Mouse (Mus musculus): ENCODE data around the gene Bcat1.
"Not testable (repeated sequence)": the region's sequence is repeated elsewhere in the genome, so short reads cannot be mapped to it uniquely, and the experiment has no call there.

The Bcat1 gene

DNA sequence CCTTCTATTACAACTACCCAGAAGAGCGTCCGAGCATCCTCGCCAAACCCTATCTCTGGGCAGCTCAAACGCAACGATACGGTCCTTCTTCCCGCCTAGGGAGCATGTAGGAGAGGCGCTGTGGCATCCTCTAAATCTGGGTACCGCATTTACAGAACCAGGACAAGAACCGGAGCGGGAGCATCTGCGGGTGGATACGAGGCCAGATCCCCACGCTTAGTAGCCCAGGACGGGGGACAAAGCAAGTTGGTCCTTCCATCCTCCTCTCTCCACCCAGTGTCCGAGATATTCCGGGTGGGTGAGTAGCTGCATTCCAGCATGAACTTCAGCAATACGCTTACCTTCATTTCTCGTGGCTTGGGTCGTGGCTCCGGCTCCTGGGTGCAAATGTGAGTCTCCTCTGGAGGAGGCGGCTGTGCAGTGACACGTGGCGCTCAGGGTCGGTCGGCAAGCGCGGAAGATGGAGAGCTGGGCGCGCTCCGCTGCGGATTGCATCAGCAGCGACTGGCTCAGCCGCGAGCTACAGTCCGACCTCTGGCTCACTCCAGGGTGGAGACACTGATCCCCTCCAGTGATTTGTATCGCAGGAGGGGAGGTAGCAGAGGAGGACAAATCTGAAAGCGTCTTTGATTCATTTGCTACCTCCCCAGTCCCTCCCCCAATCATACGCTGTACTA, at the start of gene Bcat1:
Bcat1 (minus strand) TSS at position 637 of the 677 bp plus-strand sequence.
- DNase-seq, result no peak

- no peak for DNase-seq
Measured at GRCm38 (mm10) chr6:145125591-145126113, 49.7 kb upstream of the Bcat1 start.

DNA sequence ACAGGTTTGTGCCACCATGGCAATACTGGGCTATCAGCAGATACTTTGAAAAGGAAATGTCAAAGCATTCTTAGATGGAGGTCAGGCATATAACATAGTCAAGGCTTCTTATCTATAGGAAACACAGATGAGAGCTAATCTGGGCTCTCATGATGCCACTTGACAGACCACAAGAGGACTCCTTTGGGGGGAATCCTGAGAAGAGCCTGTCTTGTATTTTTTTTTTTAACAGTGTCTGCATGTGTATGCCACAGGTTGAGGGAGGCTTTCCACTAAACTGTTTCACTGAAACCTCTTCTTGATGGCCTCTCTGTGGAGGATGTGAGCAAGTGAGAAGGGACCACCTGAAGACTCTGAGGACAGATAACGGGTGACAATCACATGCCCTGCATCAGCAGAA, 48.6 kb upstream of the Bcat1 start:
- DNase-seq, result no peak

DNA sequence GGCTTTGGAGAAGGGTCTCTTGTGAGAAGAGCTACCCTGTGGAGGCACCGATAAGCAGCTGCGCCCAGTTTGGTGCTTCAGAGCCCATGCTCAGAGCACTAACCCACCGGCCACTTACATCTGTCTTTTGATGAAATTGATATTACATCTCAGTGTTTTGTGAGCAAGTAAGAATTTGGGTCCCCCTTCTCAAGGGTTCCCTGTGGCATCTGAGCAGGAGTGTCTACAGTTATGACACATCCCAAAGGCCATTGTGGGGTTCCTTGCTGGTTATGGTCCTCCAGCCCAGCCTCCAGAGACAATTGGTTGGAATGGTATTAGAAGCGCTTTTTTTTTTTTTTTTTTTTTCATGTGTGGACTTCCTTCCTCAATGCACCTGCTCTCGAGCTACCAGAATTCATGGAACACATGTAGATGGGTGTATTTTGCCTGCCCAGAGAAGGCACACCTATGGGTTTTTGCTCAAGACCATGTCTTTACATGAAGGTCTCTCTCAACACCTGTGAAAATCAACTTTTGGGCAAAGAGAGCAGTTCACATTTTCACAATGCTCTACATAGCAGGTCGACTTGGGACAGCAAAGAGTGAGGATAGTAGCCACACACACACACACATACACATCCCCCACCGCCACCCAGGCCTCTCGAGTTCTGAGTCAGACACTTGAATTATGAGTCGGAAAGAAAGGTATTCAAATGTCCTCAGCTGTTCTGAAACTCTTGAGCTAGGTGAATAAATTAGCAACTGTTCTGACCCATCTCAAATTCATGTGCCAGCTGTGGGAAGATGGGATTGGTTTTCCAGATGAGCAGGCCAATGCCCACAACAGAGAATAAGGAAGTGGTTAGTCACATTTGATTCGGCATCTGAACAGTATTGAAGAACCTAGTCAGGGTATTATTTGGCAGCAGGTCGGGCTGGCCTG, 47.4 kb upstream of the Bcat1 start:
- DNase-seq, result peak in 1 of 2 experiments; percentile 12

- no peak for DNase-seq
Measured at GRCm38 (mm10) chr6:145122423-145123059, 46.6 kb upstream of the Bcat1 start.

DNA sequence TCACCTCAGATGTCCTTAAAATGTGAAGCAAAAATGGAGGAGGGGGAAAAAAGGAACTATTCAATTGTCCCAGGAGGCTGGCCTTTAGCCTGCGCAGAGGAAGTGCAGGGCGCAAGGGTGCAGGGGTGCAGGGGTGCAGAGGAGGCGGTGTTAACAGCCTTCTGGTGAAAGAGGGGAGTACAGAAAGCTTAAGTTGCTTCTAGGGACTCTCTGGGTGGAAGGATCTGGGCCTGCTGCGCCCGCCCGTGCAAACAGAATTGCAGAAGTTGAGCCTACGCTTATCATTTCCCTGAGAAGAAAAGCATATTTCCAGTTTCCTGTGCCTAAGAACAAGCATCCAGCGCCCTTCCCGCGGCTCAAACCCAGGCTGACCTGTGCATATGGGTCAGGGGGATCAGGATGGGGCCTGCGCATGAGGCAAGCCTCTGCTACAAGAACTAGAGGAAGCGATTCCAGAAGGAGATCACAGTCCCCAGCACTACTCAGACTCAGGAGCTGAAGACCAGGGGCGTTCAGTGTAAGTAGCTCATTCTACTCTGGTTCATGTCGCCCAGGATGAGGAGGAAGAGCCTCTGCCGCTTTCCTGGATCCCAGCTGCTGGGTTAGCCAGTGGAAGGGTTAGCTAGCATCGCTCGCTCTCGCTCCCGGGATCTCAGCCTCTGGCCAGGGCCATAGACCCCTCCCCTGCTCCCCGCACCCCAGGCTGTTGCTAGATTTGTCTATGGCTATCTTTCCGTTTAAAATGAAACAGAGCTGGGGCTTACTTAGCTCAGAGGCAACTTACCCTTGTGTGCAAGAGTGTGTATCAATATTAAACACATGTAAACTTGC, 45.8 kb upstream of the Bcat1 start:
- DNase-seq, result peak; percentile 40 to 46

- no peak for DNase-seq
Measured at GRCm38 (mm10) chr6:145120787-145121589, 45.0 kb upstream of the Bcat1 start.

GRCm38 (mm10) chr6:145120086-145120485, 44.1 kb upstream of the Bcat1 start:
- DNase-seq, result no peak

GRCm38 (mm10) chr6:145116098-145116672, 40.2 kb upstream of the Bcat1 start:
- no peak for DNase-seq

GRCm38 (mm10) chr6:145115476-145116097, 39.6 kb upstream of the Bcat1 start, which contains the start of gene Lrmp:
TSS of gene Lrmp (plus strand) at chr6:145115653.
- no peak for DNase-seq

- no peak for DNase-seq
Measured at GRCm38 (mm10) chr6:145114561-145114960, 38.6 kb upstream of the Bcat1 start.

GRCm38 (mm10) chr6:145112865-145113264, 36.9 kb upstream of the Bcat1 start:
- DNase-seq, result no peak

DNA sequence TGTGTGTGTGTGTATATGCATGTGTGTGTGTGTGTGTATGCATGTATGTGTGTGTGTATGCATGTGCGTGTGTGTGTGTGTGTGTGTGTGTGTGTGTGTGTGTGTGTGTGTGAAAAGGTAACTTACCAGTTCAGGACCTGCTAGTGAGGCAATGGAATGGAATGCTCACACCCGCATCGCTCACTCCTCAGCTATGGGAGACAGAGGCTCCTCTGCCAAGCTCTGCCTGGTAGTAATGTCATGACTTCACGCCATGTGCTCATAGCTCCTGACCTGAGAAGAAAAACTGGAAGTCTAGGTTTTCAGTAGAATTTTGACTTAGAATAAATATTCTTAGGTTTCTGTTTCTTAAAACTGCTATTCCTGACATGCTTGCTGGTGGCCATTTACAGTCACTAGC, 34.8 kb upstream of the Bcat1 start:
- no peak for DNase-seq

DNA sequence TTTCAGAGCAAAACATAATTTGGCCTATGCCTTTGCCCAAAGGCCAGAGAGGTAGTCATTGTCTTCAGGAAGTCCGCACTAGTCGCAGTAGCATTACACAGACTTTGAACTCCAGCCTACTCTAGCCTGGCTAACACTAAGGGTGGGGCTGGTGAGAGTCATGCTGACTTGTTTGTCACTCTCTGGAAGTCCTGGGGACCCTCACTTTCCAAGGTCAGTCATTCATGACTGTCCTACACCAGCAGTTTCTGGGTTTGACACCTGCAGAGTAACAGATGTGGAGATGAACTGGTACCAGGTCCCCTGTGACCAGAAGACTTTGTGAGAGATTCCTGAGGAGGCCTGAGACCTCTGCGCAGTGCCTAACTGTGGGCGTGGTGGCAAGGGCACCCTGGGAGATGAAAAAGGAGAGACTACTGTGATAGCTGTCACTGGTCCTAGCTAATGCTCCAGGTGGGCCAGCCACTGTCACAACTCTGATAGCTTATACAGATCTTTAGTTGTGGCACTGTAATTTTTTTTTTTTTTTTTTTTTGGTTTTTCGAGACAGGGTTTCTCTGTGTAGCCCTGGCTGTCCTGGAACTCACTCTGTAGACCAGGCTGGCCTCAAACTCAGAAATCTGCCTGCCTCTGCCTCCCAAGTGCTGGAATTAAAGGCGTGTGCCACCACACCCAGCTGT, 30.3 kb upstream of the Bcat1 start:
- DNase-seq, result no peak

GRCm38 (mm10) chr6:145105439-145105838, 29.5 kb upstream of the Bcat1 start:
- no peak for DNase-seq

DNA sequence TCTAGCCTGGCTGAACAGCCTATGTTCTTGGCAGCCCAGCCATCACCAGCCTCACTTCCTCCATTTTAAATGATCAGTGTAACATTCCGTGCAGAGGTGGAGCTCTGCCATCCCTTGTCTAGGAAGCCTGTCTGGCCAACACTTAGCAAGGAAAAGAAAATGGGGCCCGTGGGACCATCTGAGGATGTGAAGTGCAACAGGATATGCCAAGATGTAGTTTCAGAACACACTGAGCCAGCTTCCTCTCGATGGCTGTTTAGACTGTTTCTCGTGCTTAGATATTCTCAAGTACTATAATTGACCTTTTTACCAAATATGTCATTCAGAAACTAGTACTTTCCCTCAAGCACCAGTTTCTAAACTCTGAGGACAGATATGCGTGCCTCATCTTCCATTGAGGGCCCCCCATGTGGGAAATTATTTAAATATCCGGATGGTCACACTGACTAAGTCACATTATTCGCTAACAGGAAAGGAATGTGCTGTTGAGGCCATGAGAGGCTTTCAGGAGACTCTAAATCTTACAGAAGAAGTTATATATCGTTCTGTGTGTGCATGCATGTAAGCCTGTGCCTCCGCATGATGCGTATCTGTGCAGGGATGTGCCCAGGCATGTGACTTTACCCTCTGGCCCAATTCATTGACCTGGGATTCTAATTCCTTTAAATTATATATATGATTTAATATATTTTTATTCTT, 28.4 kb upstream of the Bcat1 start:
- no peak for DNase-seq

DNA sequence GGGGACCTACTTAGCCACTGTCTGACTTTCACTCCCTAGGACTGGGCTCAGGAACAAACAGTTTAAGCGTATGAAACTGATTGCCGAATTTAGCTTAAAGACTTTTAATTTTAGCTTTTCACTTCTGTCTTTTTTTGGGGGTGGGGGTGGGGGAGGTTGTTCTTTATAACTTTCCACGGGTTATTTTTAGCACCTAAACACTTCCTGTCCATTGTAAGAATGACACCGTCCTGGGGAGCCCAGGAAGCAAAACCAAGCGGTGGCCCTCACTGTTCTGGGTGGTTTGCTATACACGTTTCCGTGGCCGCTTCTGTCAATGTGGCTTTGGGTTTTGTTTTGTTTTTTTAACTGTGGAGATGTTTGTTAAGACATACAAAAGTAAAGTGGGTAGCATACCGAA, 24.9 kb upstream of the Bcat1 start:
- no peak for DNase-seq

- DNase-seq, result no peak
Measured at GRCm38 (mm10) chr6:145094431-145094830, 18.4 kb upstream of the Bcat1 start.

- not testable (repeated sequence) for DNase-seq
Measured at GRCm38 (mm10) chr6:145093038-145093622, 17.1 kb upstream of the Bcat1 start.
